8 mouse cellular contexts compared by ENCODE assay signal in genomic region chr14:73143710-73144420, GRCm38 (mm10). TPM values are rescaled to one million over a fixed set of nuclear protein-coding genes. Genes with fewer than 3 reads are reported as not detected.
DNase-seq lines count a peak whose midpoint lies in the region; ATAC-seq and TF ChIP-seq lines count a peak whose summit lies in the region.

No protein-coding gene starts in this region.

- H3K4me3 ChIP-seq in lung, embryonic 14.5 days (ENCODE audit: low read depth, low read length) = peak overlapping the region; percentile 73
- peak overlapping the region; percentile 77 for H3K4me3 ChIP-seq in embryonic facial prominence, embryonic 15.5 days (replicated peaks)
- peak overlapping the region; percentile 54 for H3K4me3 ChIP-seq in intestine, embryonic 16.5 days (ENCODE audit: low read length)
- peak overlapping the region; percentile 61 for H3K4me3 ChIP-seq in neural tube, embryonic 14.5 days (ENCODE audit: low read depth, low read length)

- no peaks in the 10 kb centered on the region for H3K27me3 ChIP-seq in lung, embryonic 14.5 days (ENCODE audit: insufficient read depth, low read length)
- no peaks in the 10 kb centered on the region for H3K27me3 ChIP-seq in embryonic facial prominence, embryonic 15.5 days
- H3K27me3 ChIP-seq in intestine, embryonic 16.5 days (replicated peaks; ENCODE audit: control insufficient read depth, insufficient read depth, low read length) = no peaks in the 10 kb centered on the region
- H3K27me3 ChIP-seq in neural tube, embryonic 14.5 days (ENCODE audit: control insufficient read depth, insufficient read depth, low read length) = no peaks in the 10 kb centered on the region

- peak overlapping the region; percentile 99 for H3K27ac ChIP-seq in lung, embryonic 14.5 days (ENCODE audit: low read depth)
- peak overlapping the region; percentile 99 for H3K27ac ChIP-seq in embryonic facial prominence, embryonic 15.5 days (replicated peaks)
- H3K27ac ChIP-seq in intestine, embryonic 16.5 days (ENCODE audit: low read length) = peak overlapping the region; percentile 90
- H3K27ac ChIP-seq in neural tube, embryonic 14.5 days (ENCODE audit: low read depth, low read length) = peak overlapping the region; percentile 97

- no peaks in the 10 kb centered on the region for H3K9me3 ChIP-seq in lung, embryonic 14.5 days (ENCODE audit: low read depth, low read length)
- no peaks in the 10 kb centered on the region for H3K9me3 ChIP-seq in embryonic facial prominence, embryonic 15.5 days (replicated peaks)
- no peaks in the 10 kb centered on the region for H3K9me3 ChIP-seq in intestine, embryonic 16.5 days (ENCODE audit: control insufficient read depth, low read length)
- H3K9me3 ChIP-seq in neural tube, embryonic 14.5 days (ENCODE audit: control insufficient read depth, low read length) = no peaks in the 10 kb centered on the region

- peaks cover 5% of the 10 kb centered on the region; the same call in 1 of the 2 replicates for H3K36me3 ChIP-seq in lung, embryonic 14.5 days (ENCODE audit: insufficient read depth)
- H3K36me3 ChIP-seq in embryonic facial prominence, embryonic 15.5 days = 0 out of 2 replicates have a peak, but pooled peaks cover 6% of the 10 kb centered on the region
- no peaks in the 10 kb centered on the region for H3K36me3 ChIP-seq in intestine, embryonic 16.5 days (ENCODE audit: control insufficient read depth, insufficient read depth, low read length)
- H3K36me3 ChIP-seq in neural tube, embryonic 14.5 days (ENCODE audit: control insufficient read depth, insufficient read depth, low read length) = no peaks in the 10 kb centered on the region

- no peak for TF ChIP-seq CTCF in lung, embryonic 14.5 days (IDR thresholded peaks at IDR 0.05; ENCODE audit: low read depth)

- no peak for DNase-seq in lung, embryonic 14.5 days
- DNase-seq in lung, postnatal 4 days = no peak
- DNase-seq in adrenal gland, postnatal 4 days (ENCODE audit: low spot score in 2 of 2) = no peak
- DNase-seq in MN1 (ENCODE audit: low spot score) = no peak
- no peak for DNase-seq in ovary, postnatal 10 days (ENCODE audit: low spot score)

- ATAC-seq in lung, embryonic 14.5 days (ENCODE audit: insufficient read depth) = peak; percentile 22
- ATAC-seq in embryonic facial prominence, embryonic 15.5 days (ENCODE audit: insufficient number of reproducible peaks, low FRiP score, low TSS enrichment, low read depth) = no peak
- ATAC-seq in intestine, embryonic 16.5 days = peak; percentile 27; the same call in 1 of the 2 replicates
- peak; percentile 13 for ATAC-seq in neural tube, embryonic 14.5 days (ENCODE audit: low read depth)

- 31% methylated on average over 25 of the region's 25 CpGs for WGBS in lung, embryonic 14.5 days
- 33% methylated on average over 25 of the region's 25 CpGs for WGBS in embryonic facial prominence, embryonic 15.5 days
- WGBS in intestine, embryonic 16.5 days = 33% methylated on average over 25 of the region's 25 CpGs
- WGBS in neural tube, embryonic 14.5 days = 38% methylated on average over 25 of the region's 25 CpGs

- peak overlapping the region; percentile 97 for H3K9ac ChIP-seq in lung, embryonic 14.5 days
- peak overlapping the region; percentile 93 for H3K9ac ChIP-seq in embryonic facial prominence, embryonic 15.5 days
- peak overlapping the region; percentile 96 for H3K9ac ChIP-seq in intestine, embryonic 16.5 days (ENCODE audit: low read depth, low read length)
- peak overlapping the region; percentile 85 for H3K9ac ChIP-seq in neural tube, embryonic 14.5 days (replicated peaks; ENCODE audit: low read depth, low read length)

- peaks cover 8% of the 10 kb centered on the region; the same call in 1 of the 2 replicates for H3K4me1 ChIP-seq in lung, embryonic 14.5 days (ENCODE audit: insufficient read depth)
- H3K4me1 ChIP-seq in embryonic facial prominence, embryonic 15.5 days = peaks cover 22% of the 10 kb centered on the region
- H3K4me1 ChIP-seq in intestine, embryonic 16.5 days (ENCODE audit: control insufficient read depth, insufficient read depth, low read length) = peaks cover 5% of the 10 kb centered on the region; the same call in 1 of the 2 replicates
- H3K4me1 ChIP-seq in neural tube, embryonic 14.5 days (ENCODE audit: control insufficient read depth, insufficient read depth, low read length) = peaks cover 11% of the 10 kb centered on the region

- peak overlapping the region; percentile 92 for H3K4me2 ChIP-seq in lung, embryonic 14.5 days
- H3K4me2 ChIP-seq in embryonic facial prominence, embryonic 15.5 days (replicated peaks) = peak overlapping the region; percentile 70
- peak overlapping the region; percentile 90 for H3K4me2 ChIP-seq in intestine, embryonic 16.5 days (ENCODE audit: low read depth, low read length)
- peak overlapping the region; percentile 93 for H3K4me2 ChIP-seq in neural tube, embryonic 14.5 days (ENCODE audit: low read depth, low read length)

RNA-seq across cellular contexts. Expression of gene Rcbtb2, which starts 21.0 kb away (rescaled TPM):
- polyA plus RNA-seq in lung, embryonic 14.5 days (2014; fragmentation: Nextera tagmentation; extraction: Ambion mirVana) = 119 and 124 TPM in 2 replicates
- polyA plus RNA-seq in embryonic facial prominence, embryonic 15.5 days (2015; fragmentation: Nextera tagmentation; extraction: Ambion mirVana) = 85.7 and 86.0 TPM in 2 replicates
- polyA plus RNA-seq in intestine, embryonic 16.5 days (2015; fragmentation: Nextera tagmentation; extraction: Ambion mirVana) = 55.5 and 62.2 TPM in 2 replicates
- polyA plus RNA-seq in neural tube, embryonic 14.5 days (2014; fragmentation: Nextera tagmentation; extraction: Ambion mirVana) = 61.2 and 69.7 TPM in 2 replicates
- total RNA-seq in adrenal gland, postnatal 4 days (2021) = 10 to 100 TPM; 47.0 to 48.8 TPM
